Mouse (Mus musculus): ENCODE data around the gene Tbr1.

Gene Tbr1

GRCm38 (mm10) chr2:61812536-61812935 is 9.8 kb downstream of the Tbr1 start:
- peak in 1 of 2 experiments; percentile 6 for DNase-seq

GRCm38 (mm10) chr2:61813106-61813505 is 10.4 kb downstream of the Tbr1 start:
- peak in 1 of 2 experiments; percentile 7 for DNase-seq

- DNase-seq: no peak
These were observed 10.8 kb downstream of the Tbr1 start for GRCm38 (mm10) chr2:61813521-61813920.

GRCm38 (mm10) chr2:61814548-61815473 is 12.1 kb downstream of the Tbr1 start:
- peak in 1 of 2 experiments; percentile 25 for DNase-seq

GRCm38 (mm10) chr2:61815583-61816313 is 13.0 kb downstream of the Tbr1 start:
- DNase-seq: peak; percentile 11 to 33

- no peak for DNase-seq
These were observed 15.5 kb downstream of the Tbr1 start for GRCm38 (mm10) chr2:61818197-61818596.

- no peak for DNase-seq
These were observed 17.5 kb downstream of the Tbr1 start for GRCm38 (mm10) chr2:61820203-61820602.

- DNase-seq: no peak
These were observed 20.9 kb downstream of the Tbr1 start for GRCm38 (mm10) chr2:61823426-61824140.

- no peak for DNase-seq
These were observed 34.6 kb downstream of the Tbr1 start for GRCm38 (mm10) chr2:61837243-61837806.

Measured in lung, postnatal 4 days (tissue).